Mouse (Mus musculus) embryonic fibroblast, embryonic 13.5 days (primary cell): ENCODE measurements around the gene Hypk.

Experiments
- CTCF ChIP-seq: IDR thresholded peaks from 2 replicates; pipeline ENCODE4 v1.5.1; 2011; ENCODE audit warnings: mild to moderate bottlenecking, control low read depth, low read length, moderate library complexity, borderline replicate concordance; ENCODE audit not compliant: insufficient read depth
- POLR2A ChIP-seq: IDR thresholded peaks from 2 replicates; pipeline ENCODE4 v1.6.1; 2011; ENCODE audit warnings: low read depth, mild to moderate bottlenecking, control low read depth, low read length, moderate library complexity

GRCm38 (mm10) chr2:121416356-121416755 lies 36.7 kb upstream of the Hypk start:
- TF ChIP-seq POLR2A (no peak), CTCF (no peak)
